Mouse (Mus musculus) forebrain, embryonic 13.5 days (tissue): ENCODE results near the gene Plcl2. TPM values are rescaled to one million over a fixed set of nuclear protein-coding genes. Genes with fewer than 3 reads are reported as not detected.

Experiments
- ATAC-seq: fragments of 200-750 bp; cut with Nextera tagmentation; 2 replicates; pipeline ENCODE4 v1.8.0; 2017
- H3K27ac ChIP-seq: fragments of 300-500 bp; sonication (generic); 2 replicates; pipeline ENCODE4 v1.5.1; 2015; ENCODE audit warnings: inconsistent platforms, mild to moderate bottlenecking, moderate library complexity
- H3K27me3 ChIP-seq: fragments of 300-500 bp; sonication (generic); 2 replicates; pipeline ENCODE4 v1.6.1; 2015; ENCODE audit warnings: mild to moderate bottlenecking, inconsistent platforms
- H3K36me3 ChIP-seq: fragments of 300-500 bp; sonication (generic); 2 replicates; pipeline ENCODE4 v1.6.1; 2015; ENCODE audit warnings: mild to moderate bottlenecking, inconsistent platforms; ENCODE audit not compliant: poor library complexity, severe bottlenecking
- H3K4me1 ChIP-seq: fragments of 300-500 bp; sonication (generic); 2 replicates; pipeline ENCODE4 v1.6.1; 2015; ENCODE audit warnings: inconsistent platforms
- H3K4me2 ChIP-seq: fragments of 300-500 bp; sonication (generic); 2 replicates; pipeline ENCODE4 v1.6.1; 2015; ENCODE audit warnings: inconsistent platforms, mild to moderate bottlenecking, moderate library complexity
- H3K4me3 ChIP-seq: fragments of 300-500 bp; sonication (generic); 2 replicates; pipeline ENCODE4 v1.5.1; 2015; ENCODE audit warnings: mild to moderate bottlenecking, inconsistent platforms
- H3K9ac ChIP-seq: fragments of 300-500 bp; sonication (generic); 2 replicates; pipeline ENCODE4 v1.6.1; 2015; ENCODE audit warnings: mild to moderate bottlenecking, inconsistent platforms
- H3K9me3 ChIP-seq: fragments of 300-500 bp; sonication (generic); replicated peaks from 2 replicates; pipeline ENCODE4 v1.6.1; 2016; ENCODE audit warnings: inconsistent platforms
- WGBS: fragments of 180-500 bp; shearing (Covaris S2); methylation state at CpG from one replicate; pipeline ENCODE4 v1.1.7; 2015; 5-methylcytosine and 5-hydroxymethylcytosine counted together
- polyA plus RNA-seq: library from polyadenylated mRNA; unstranded; fragments of >200 nt; fragmentation: Nextera tagmentation; extraction: Ambion mirVana; gene quantifications from 2 replicates; pipeline ENCODE4 v1.2.1, GENCODE M21; 2015

The Plcl2 gene
- polyA plus RNA-seq, 1 experiment from 2014 or later, result 5.7 TPM

GRCm38 (mm10) chr17:50668681-50669208 is 159.5 kb downstream of the Plcl2 start:
- Histone ChIP-seq H3K4me2 (no peak overlapping the region), H3K9ac (no peak overlapping the region), H3K27ac (no peak overlapping the region), H3K4me3 (no peak overlapping the region), H3K4me1 (no peaks in the 10 kb centered on the region), H3K36me3 (no peaks in the 10 kb centered on the region; the same call in 1 of the 2 replicates), H3K27me3 (no peaks in the 10 kb centered on the region), H3K9me3 (no peaks in the 10 kb centered on the region)
- WGBS, result 81% methylated on average over 4 of the region's 4 CpGs
- ATAC-seq, result no peak

- Histone ChIP-seq H3K9me3 (no peaks in the 10 kb centered on the region), H3K4me1 (no peaks in the 10 kb centered on the region), H3K4me3 (no peak overlapping the region), H3K27ac (no peak overlapping the region), H3K36me3 (no peaks in the 10 kb centered on the region; the same call in 1 of the 2 replicates), H3K4me2 (no peak overlapping the region), H3K27me3 (no peaks in the 10 kb centered on the region), H3K9ac (no peak overlapping the region)
- 88% methylated on average over 5 of the region's 5 CpGs for WGBS
- no peak for ATAC-seq
Measured at GRCm38 (mm10) chr17:50671416-50671815, 162.2 kb downstream of the Plcl2 start.

- H3K27me3 ChIP-seq, result no peaks in the 10 kb centered on the region
- WGBS, result 85% methylated on average over 7 of the region's 7 CpGs
- no peaks in the 10 kb centered on the region for H3K9me3 ChIP-seq
- no peak overlapping the region for H3K4me3 ChIP-seq
- no peak overlapping the region for H3K4me2 ChIP-seq
- no peak overlapping the region for H3K9ac ChIP-seq
- H3K36me3 ChIP-seq, result no peaks in the 10 kb centered on the region
- 0 out of 2 replicates have a peak, but pooled peaks cover 5% of the 10 kb centered on the region for H3K4me1 ChIP-seq
- no peak for ATAC-seq
- no peak overlapping the region for H3K27ac ChIP-seq
Measured at GRCm38 (mm10) chr17:50674580-50674979, 165.4 kb downstream of the Plcl2 start.

GRCm38 (mm10) chr17:50675231-50675630 is 166.0 kb downstream of the Plcl2 start:
- Histone ChIP-seq H3K27ac (no peak overlapping the region), H3K27me3 (no peaks in the 10 kb centered on the region), H3K9ac (no peak overlapping the region), H3K4me2 (no peak overlapping the region), H3K36me3 (no peaks in the 10 kb centered on the region), H3K4me1 (0 out of 2 replicates have a peak, but pooled peaks cover 5% of the 10 kb centered on the region), H3K4me3 (no peak overlapping the region), H3K9me3 (no peaks in the 10 kb centered on the region)
- WGBS, result 94% methylated on average over 11 of the region's 11 CpGs
- no peak for ATAC-seq

- Histone ChIP-seq H3K27me3 (no peaks in the 10 kb centered on the region), H3K9me3 (no peaks in the 10 kb centered on the region), H3K4me1 (0 out of 2 replicates have a peak, but pooled peaks cover 5% of the 10 kb centered on the region), H3K36me3 (no peaks in the 10 kb centered on the region), H3K27ac (no peak overlapping the region), H3K9ac (no peak overlapping the region), H3K4me3 (no peak overlapping the region), H3K4me2 (no peak overlapping the region)
- 95% methylated on average over 14 of the region's 14 CpGs for WGBS
- ATAC-seq, result no peak
Measured at GRCm38 (mm10) chr17:50677334-50677733, 168.1 kb downstream of the Plcl2 start.

- Histone ChIP-seq H3K27ac (no peak overlapping the region), H3K4me1 (0 out of 2 replicates have a peak, but pooled peaks cover 5% of the 10 kb centered on the region), H3K9ac (no peak overlapping the region), H3K36me3 (no peaks in the 10 kb centered on the region), H3K4me3 (no peak overlapping the region), H3K4me2 (no peak overlapping the region), H3K9me3 (no peaks in the 10 kb centered on the region), H3K27me3 (no peaks in the 10 kb centered on the region)
- ATAC-seq, result peak; percentile 14; the same call in 1 of the 2 replicates
- whole genome bisulfite sequencing, result 81% methylated on average over 10 of the region's 10 CpGs
Measured at GRCm38 (mm10) chr17:50677978-50678712, 168.9 kb downstream of the Plcl2 start.

- H3K4me2 ChIP-seq, result no peak overlapping the region
- H3K4me1 ChIP-seq, result 0 out of 2 replicates have a peak, but pooled peaks cover 5% of the 10 kb centered on the region
- peak; percentile 55 for ATAC-seq
- H3K4me3 ChIP-seq, result no peak overlapping the region
- 29% methylated on average over 2 of the region's 2 CpGs for WGBS
- no peaks in the 10 kb centered on the region for H3K9me3 ChIP-seq
- no peaks in the 10 kb centered on the region for H3K27me3 ChIP-seq
- H3K36me3 ChIP-seq, result no peaks in the 10 kb centered on the region
- no peak overlapping the region for H3K9ac ChIP-seq
- H3K27ac ChIP-seq, result no peak overlapping the region
Measured at GRCm38 (mm10) chr17:50678748-50679147, 169.5 kb downstream of the Plcl2 start.

GRCm38 (mm10) chr17:50679613-50680534 is 170.7 kb downstream of the Plcl2 start:
- 87% methylated on average over 12 of the region's 12 CpGs for WGBS
- H3K27me3 ChIP-seq, result no peaks in the 10 kb centered on the region

GRCm38 (mm10) chr17:50682696-50683095 is 173.5 kb downstream of the Plcl2 start:
- Histone ChIP-seq H3K4me3 (no peak overlapping the region), H3K36me3 (peaks cover 2% of the 10 kb centered on the region), H3K9me3 (no peaks in the 10 kb centered on the region), H3K9ac (no peak overlapping the region), H3K27ac (no peak overlapping the region), H3K4me2 (no peak overlapping the region), H3K27me3 (no peaks in the 10 kb centered on the region), H3K4me1 (0 out of 2 replicates have a peak, but pooled peaks cover 5% of the 10 kb centered on the region)
- WGBS, result 84% methylated on average over 3 of the region's 3 CpGs
- no peak for ATAC-seq

More at GRCm38 (mm10) chr17:50679613-50680534, 170.7 kb downstream of the Plcl2 start:
- no peak for ATAC-seq
- H3K9ac ChIP-seq, result no peak overlapping the region
- H3K36me3 ChIP-seq, result no peaks in the 10 kb centered on the region
- no peaks in the 10 kb centered on the region for H3K9me3 ChIP-seq
- H3K4me2 ChIP-seq, result no peak overlapping the region
- no peak overlapping the region for H3K4me3 ChIP-seq
- H3K27ac ChIP-seq, result no peak overlapping the region
- H3K4me1 ChIP-seq, result 0 out of 2 replicates have a peak, but pooled peaks cover 5% of the 10 kb centered on the region

GRCm38 (mm10) chr17:50684960-50685645 is 175.9 kb downstream of the Plcl2 start:
- Histone ChIP-seq H3K9me3 (no peaks in the 10 kb centered on the region), H3K27me3 (no peaks in the 10 kb centered on the region), H3K4me1 (no peaks in the 10 kb centered on the region), H3K27ac (no peak overlapping the region), H3K9ac (no peak overlapping the region), H3K4me3 (no peak overlapping the region), H3K4me2 (no peak overlapping the region), H3K36me3 (peaks cover 15% of the 10 kb centered on the region)
- WGBS, result 70% methylated on average over 7 of the region's 7 CpGs
- ATAC-seq, result no peak

- H3K27ac ChIP-seq, result no peak overlapping the region
- no peak for ATAC-seq
- peaks cover 19% of the 10 kb centered on the region for H3K36me3 ChIP-seq
- no peak overlapping the region for H3K4me3 ChIP-seq
- no peak overlapping the region for H3K4me2 ChIP-seq
- no peaks in the 10 kb centered on the region for H3K4me1 ChIP-seq
- H3K27me3 ChIP-seq, result no peaks in the 10 kb centered on the region
- 82% methylated on average over 10 of the region's 10 CpGs for WGBS
- H3K9ac ChIP-seq, result no peak overlapping the region
- H3K9me3 ChIP-seq, result no peaks in the 10 kb centered on the region
Measured at GRCm38 (mm10) chr17:50687670-50688069, 178.5 kb downstream of the Plcl2 start.
